Mouse (Mus musculus): ENCODE results near the gene Pomgnt2. TPM values are rescaled to one million over a fixed set of nuclear protein-coding genes. Genes with fewer than 3 reads are reported as not detected.
A peak's percentile ranks its signal among the peaks of the same experiment; 100 is the strongest.

Pomgnt2 gene
- polyA plus RNA-seq, 1 experiment from 2014 or later: 5.1 TPM

GRCm38 (mm10) chr9:122020321-122020720, 23.4 kb upstream of the Pomgnt2 start:
- no peak overlapping the region for H3K4me2 ChIP-seq
- ATAC-seq (replicated peaks; ENCODE audit: low FRiP score): no peak
- no peak overlapping the region for H3K9ac ChIP-seq (ENCODE audit: low read depth, low read length)
- no peak overlapping the region for H3K4me3 ChIP-seq (ENCODE audit: low read depth, low read length)
- 73% methylated on average over 4 of the region's 4 CpGs for WGBS
- H3K4me1 ChIP-seq (replicated peaks; ENCODE audit: control insufficient read depth, insufficient read depth, low read length): no peaks in the 10 kb centered on the region
- H3K27me3 ChIP-seq (replicated peaks; ENCODE audit: control insufficient read depth, insufficient read depth, low read length): no peaks in the 10 kb centered on the region
- DNase-seq (ENCODE audit: low spot score): no peak
- H3K27ac ChIP-seq (ENCODE audit: low read depth, low read length): no peak overlapping the region
- H3K36me3 ChIP-seq (ENCODE audit: control insufficient read depth, insufficient read depth, low read length): no peaks in the 10 kb centered on the region
- no peaks in the 10 kb centered on the region for H3K9me3 ChIP-seq (ENCODE audit: control insufficient read depth, low read length)

GRCm38 (mm10) chr9:122018782-122019395, 22.0 kb upstream of the Pomgnt2 start:
- Histone ChIP-seq H3K4me3 (ENCODE audit: low read depth, low read length) (no peak overlapping the region), H3K9ac (ENCODE audit: low read depth, low read length) (no peak overlapping the region), H3K4me1 (replicated peaks; ENCODE audit: control insufficient read depth, insufficient read depth, low read length) (no peaks in the 10 kb centered on the region), H3K9me3 (ENCODE audit: control insufficient read depth, low read length) (no peaks in the 10 kb centered on the region), H3K27me3 (replicated peaks; ENCODE audit: control insufficient read depth, insufficient read depth, low read length) (no peaks in the 10 kb centered on the region), H3K36me3 (ENCODE audit: control insufficient read depth, insufficient read depth, low read length) (no peaks in the 10 kb centered on the region), H3K27ac (ENCODE audit: low read depth, low read length) (no peak overlapping the region), H3K4me2 (no peak overlapping the region)
- ATAC-seq (replicated peaks; ENCODE audit: low FRiP score) (no peak), DNase-seq (ENCODE audit: low spot score) (no peak)
- WGBS: 28% methylated on average over 8 of the region's 8 CpGs

GRCm38 (mm10) chr9:122018079-122018478, 21.2 kb upstream of the Pomgnt2 start:
- H3K4me1 ChIP-seq (replicated peaks; ENCODE audit: control insufficient read depth, insufficient read depth, low read length): no peaks in the 10 kb centered on the region
- H3K36me3 ChIP-seq (ENCODE audit: control insufficient read depth, insufficient read depth, low read length): no peaks in the 10 kb centered on the region
- ATAC-seq (replicated peaks; ENCODE audit: low FRiP score) (no peak), DNase-seq (ENCODE audit: low spot score) (no peak)
- no peaks in the 10 kb centered on the region for H3K27me3 ChIP-seq (replicated peaks; ENCODE audit: control insufficient read depth, insufficient read depth, low read length)
- H3K9me3 ChIP-seq (ENCODE audit: control insufficient read depth, low read length): no peaks in the 10 kb centered on the region
- H3K9ac ChIP-seq (ENCODE audit: low read depth, low read length): no peak overlapping the region
- no peak overlapping the region for H3K4me3 ChIP-seq (ENCODE audit: low read depth, low read length)
- no peak overlapping the region for H3K4me2 ChIP-seq
- 78% methylated on average over 5 of the region's 5 CpGs for WGBS
- H3K27ac ChIP-seq (ENCODE audit: low read depth, low read length): no peak overlapping the region

- ATAC-seq (replicated peaks; ENCODE audit: low FRiP score) (peak; percentile 45), DNase-seq (ENCODE audit: low spot score) (peak; percentile 62)
- Histone ChIP-seq H3K9ac (ENCODE audit: low read depth, low read length) (no peak overlapping the region), H3K9me3 (ENCODE audit: control insufficient read depth, low read length) (no peaks in the 10 kb centered on the region), H3K27ac (ENCODE audit: low read depth, low read length) (no peak overlapping the region), H3K4me2 (no peak overlapping the region), H3K4me1 (replicated peaks; ENCODE audit: control insufficient read depth, insufficient read depth, low read length) (no peaks in the 10 kb centered on the region), H3K27me3 (replicated peaks; ENCODE audit: control insufficient read depth, insufficient read depth, low read length) (no peaks in the 10 kb centered on the region), H3K4me3 (ENCODE audit: low read depth, low read length) (no peak overlapping the region), H3K36me3 (ENCODE audit: control insufficient read depth, insufficient read depth, low read length) (no peaks in the 10 kb centered on the region)
- WGBS: 16% methylated on average over 10 of the region's 10 CpGs
These were observed 17.3 kb upstream of the Pomgnt2 start for GRCm38 (mm10) chr9:122014241-122014667.

- H3K4me3 ChIP-seq (ENCODE audit: low read depth, low read length): no peak overlapping the region
- no peaks in the 10 kb centered on the region for H3K9me3 ChIP-seq (ENCODE audit: control insufficient read depth, low read length)
- H3K27ac ChIP-seq (ENCODE audit: low read depth, low read length): no peak overlapping the region
- H3K4me2 ChIP-seq: no peak overlapping the region
- H3K27me3 ChIP-seq (replicated peaks; ENCODE audit: control insufficient read depth, insufficient read depth, low read length): no peaks in the 10 kb centered on the region
- no peak for DNase-seq (ENCODE audit: low spot score)
- no peaks in the 10 kb centered on the region for H3K4me1 ChIP-seq (replicated peaks; ENCODE audit: control insufficient read depth, insufficient read depth, low read length)
- H3K36me3 ChIP-seq (ENCODE audit: control insufficient read depth, insufficient read depth, low read length): no peaks in the 10 kb centered on the region
- H3K9ac ChIP-seq (ENCODE audit: low read depth, low read length): no peak overlapping the region
- 69% methylated on average over 4 of the region's 4 CpGs for WGBS
- no peak for ATAC-seq (replicated peaks; ENCODE audit: low FRiP score)
These were observed 16.7 kb upstream of the Pomgnt2 start for GRCm38 (mm10) chr9:122013629-122014028.

- Histone ChIP-seq H3K4me3 (ENCODE audit: low read depth, low read length) (no peak overlapping the region), H3K9me3 (ENCODE audit: control insufficient read depth, low read length) (no peaks in the 10 kb centered on the region), H3K4me2 (no peak overlapping the region), H3K9ac (ENCODE audit: low read depth, low read length) (no peak overlapping the region), H3K4me1 (replicated peaks; ENCODE audit: control insufficient read depth, insufficient read depth, low read length) (no peaks in the 10 kb centered on the region), H3K27ac (ENCODE audit: low read depth, low read length) (no peak overlapping the region), H3K27me3 (replicated peaks; ENCODE audit: control insufficient read depth, insufficient read depth, low read length) (no peaks in the 10 kb centered on the region), H3K36me3 (ENCODE audit: control insufficient read depth, insufficient read depth, low read length) (no peaks in the 10 kb centered on the region)
- WGBS: 75% methylated on average over 2 of the region's 2 CpGs
- ATAC-seq (replicated peaks; ENCODE audit: low FRiP score) (no peak), DNase-seq (ENCODE audit: low spot score) (no peak)
These were observed 15.9 kb upstream of the Pomgnt2 start for GRCm38 (mm10) chr9:122012816-122013215.

- DNase-seq (ENCODE audit: low spot score) (no peak), ATAC-seq (replicated peaks; ENCODE audit: low FRiP score) (no peak)
- WGBS: 81% methylated on average over 2 of the region's 2 CpGs
- Histone ChIP-seq H3K27ac (ENCODE audit: low read depth, low read length) (no peak overlapping the region), H3K9ac (ENCODE audit: low read depth, low read length) (no peak overlapping the region), H3K4me1 (replicated peaks; ENCODE audit: control insufficient read depth, insufficient read depth, low read length) (no peaks in the 10 kb centered on the region), H3K4me3 (ENCODE audit: low read depth, low read length) (no peak overlapping the region), H3K27me3 (replicated peaks; ENCODE audit: control insufficient read depth, insufficient read depth, low read length) (no peaks in the 10 kb centered on the region), H3K36me3 (ENCODE audit: control insufficient read depth, insufficient read depth, low read length) (no peaks in the 10 kb centered on the region), H3K4me2 (no peak overlapping the region), H3K9me3 (ENCODE audit: control insufficient read depth, low read length) (no peaks in the 10 kb centered on the region)
These were observed 13.8 kb upstream of the Pomgnt2 start for GRCm38 (mm10) chr9:122010751-122011150.

- no peak overlapping the region for H3K9ac ChIP-seq (ENCODE audit: low read depth, low read length)
- DNase-seq (ENCODE audit: low spot score) (no peak), ATAC-seq (replicated peaks; ENCODE audit: low FRiP score) (no peak)
- no peak overlapping the region for H3K4me2 ChIP-seq
- WGBS: 50% methylated on average over 2 of the region's 2 CpGs
- H3K9me3 ChIP-seq (ENCODE audit: control insufficient read depth, low read length): no peaks in the 10 kb centered on the region
- no peak overlapping the region for H3K27ac ChIP-seq (ENCODE audit: low read depth, low read length)
- H3K4me3 ChIP-seq (ENCODE audit: low read depth, low read length): no peak overlapping the region
- no peaks in the 10 kb centered on the region for H3K27me3 ChIP-seq (replicated peaks; ENCODE audit: control insufficient read depth, insufficient read depth, low read length)
- H3K4me1 ChIP-seq (replicated peaks; ENCODE audit: control insufficient read depth, insufficient read depth, low read length): no peaks in the 10 kb centered on the region
- no peaks in the 10 kb centered on the region for H3K36me3 ChIP-seq (ENCODE audit: control insufficient read depth, insufficient read depth, low read length)
These were observed 12.0 kb upstream of the Pomgnt2 start for GRCm38 (mm10) chr9:122008876-122009275.

GRCm38 (mm10) chr9:122006609-122007008, 9.7 kb upstream of the Pomgnt2 start:
- Histone ChIP-seq H3K9me3 (ENCODE audit: control insufficient read depth, low read length) (no peaks in the 10 kb centered on the region), H3K4me3 (ENCODE audit: low read depth, low read length) (no peak overlapping the region), H3K36me3 (ENCODE audit: control insufficient read depth, insufficient read depth, low read length) (no peaks in the 10 kb centered on the region), H3K9ac (ENCODE audit: low read depth, low read length) (no peak overlapping the region), H3K27me3 (replicated peaks; ENCODE audit: control insufficient read depth, insufficient read depth, low read length) (no peaks in the 10 kb centered on the region), H3K4me2 (no peak overlapping the region), H3K27ac (ENCODE audit: low read depth, low read length) (no peak overlapping the region), H3K4me1 (replicated peaks; ENCODE audit: control insufficient read depth, insufficient read depth, low read length) (no peaks in the 10 kb centered on the region)
- ATAC-seq (replicated peaks; ENCODE audit: low FRiP score): no peak
- WGBS: 8% methylated on average over 7 of the region's 7 CpGs
- peak; percentile 66 for DNase-seq (ENCODE audit: low spot score)
